Mouse (Mus musculus): ENCODE measurements around the gene Nfia. TPM values are rescaled to one million over a fixed set of nuclear protein-coding genes. Genes with fewer than 3 reads are reported as not detected.

Nfia gene
- polyA plus RNA-seq, 1 experiment from 2014 or later: 21.3 TPM

DNA sequence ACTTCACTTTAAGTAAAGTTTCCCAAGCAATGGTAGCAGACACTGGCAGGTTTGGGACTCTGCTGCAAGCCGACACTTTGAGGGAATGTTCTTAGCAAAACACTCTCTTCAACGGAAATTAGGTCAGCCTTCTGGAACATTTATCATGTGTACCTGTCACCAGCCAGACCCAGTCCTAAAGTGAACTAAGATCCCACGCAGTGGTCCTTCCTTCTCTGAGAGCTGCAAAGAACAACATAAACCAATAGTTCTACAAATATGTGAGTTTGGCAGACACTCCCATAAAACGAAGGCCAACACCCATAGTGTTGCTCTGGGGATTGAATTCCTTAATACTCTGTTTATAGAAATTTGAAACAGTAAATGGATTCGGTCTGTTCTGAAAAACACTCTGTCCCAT is 217.9 kb downstream of the Nfia start:
- WGBS: 42% methylated on average over 5 of the region's 5 CpGs
- Histone ChIP-seq H3K4me1 (peaks cover 13% of the 10 kb centered on the region), H3K4me3 (no peak overlapping the region), H3K27ac (no peak overlapping the region), H3K27me3 (ENCODE audit: low read depth, poor library complexity, severe bottlenecking) (no peaks in the 10 kb centered on the region), H3K9me3 (replicated peaks) (no peaks in the 10 kb centered on the region), H3K36me3 (no peaks in the 10 kb centered on the region)
- DNase-seq (ENCODE audit: low spot score): no peak

DNA sequence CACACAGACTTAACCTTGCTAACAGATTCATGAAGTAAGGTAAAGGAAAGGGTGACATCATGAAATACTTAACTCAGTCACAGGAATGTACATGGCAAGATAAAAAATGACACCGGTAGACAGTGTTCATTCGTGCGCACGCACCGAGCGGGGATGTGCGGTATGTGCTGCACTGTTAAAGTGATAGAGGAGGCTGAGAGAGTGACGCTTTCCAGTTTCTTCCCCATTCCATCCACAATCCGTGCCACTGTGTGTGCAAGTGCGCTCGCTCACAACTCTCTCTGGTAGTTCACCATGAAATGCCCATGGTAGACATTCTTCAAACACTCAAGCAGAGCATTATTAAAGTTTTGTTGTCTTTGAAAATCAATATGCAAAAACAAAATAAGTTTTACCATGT is 218.9 kb downstream of the Nfia start:
- Histone ChIP-seq H3K4me3 (no peak overlapping the region), H3K27ac (no peak overlapping the region), H3K4me1 (peaks cover 13% of the 10 kb centered on the region), H3K9me3 (replicated peaks) (no peaks in the 10 kb centered on the region), H3K27me3 (ENCODE audit: low read depth, poor library complexity, severe bottlenecking) (no peaks in the 10 kb centered on the region), H3K36me3 (no peaks in the 10 kb centered on the region)
- DNase-seq (ENCODE audit: low spot score): no peak
- 87% methylated on average over 11 of the region's 11 CpGs for WGBS

DNA sequence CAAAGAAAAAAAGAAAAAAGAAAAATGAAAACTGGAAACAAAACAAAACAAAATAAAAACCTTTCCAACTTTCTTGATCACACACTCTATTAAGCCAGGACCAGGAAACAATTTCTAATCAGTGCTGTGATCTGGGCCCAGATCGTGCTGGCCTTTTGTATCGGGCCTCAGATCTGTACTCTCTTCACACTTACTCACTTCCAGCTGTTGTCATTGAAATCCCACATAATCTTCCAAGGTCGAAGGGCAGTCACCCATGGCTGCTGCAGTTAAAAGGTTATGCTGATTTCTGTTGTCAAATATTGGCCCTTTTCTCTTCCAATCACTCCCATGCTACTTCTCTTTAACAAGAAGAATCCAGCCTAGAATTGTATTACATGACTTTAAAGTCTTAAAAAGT is 219.3 kb downstream of the Nfia start:
- DNase-seq (ENCODE audit: low spot score): no peak
- no peaks in the 10 kb centered on the region for H3K36me3 ChIP-seq
- no peak overlapping the region for H3K27ac ChIP-seq
- H3K27me3 ChIP-seq (ENCODE audit: low read depth, poor library complexity, severe bottlenecking): no peaks in the 10 kb centered on the region
- H3K4me1 ChIP-seq: peaks cover 13% of the 10 kb centered on the region
- H3K4me3 ChIP-seq: no peak overlapping the region
- 42% methylated on average over 3 of the region's 3 CpGs for WGBS
- H3K9me3 ChIP-seq (replicated peaks): no peaks in the 10 kb centered on the region

DNA sequence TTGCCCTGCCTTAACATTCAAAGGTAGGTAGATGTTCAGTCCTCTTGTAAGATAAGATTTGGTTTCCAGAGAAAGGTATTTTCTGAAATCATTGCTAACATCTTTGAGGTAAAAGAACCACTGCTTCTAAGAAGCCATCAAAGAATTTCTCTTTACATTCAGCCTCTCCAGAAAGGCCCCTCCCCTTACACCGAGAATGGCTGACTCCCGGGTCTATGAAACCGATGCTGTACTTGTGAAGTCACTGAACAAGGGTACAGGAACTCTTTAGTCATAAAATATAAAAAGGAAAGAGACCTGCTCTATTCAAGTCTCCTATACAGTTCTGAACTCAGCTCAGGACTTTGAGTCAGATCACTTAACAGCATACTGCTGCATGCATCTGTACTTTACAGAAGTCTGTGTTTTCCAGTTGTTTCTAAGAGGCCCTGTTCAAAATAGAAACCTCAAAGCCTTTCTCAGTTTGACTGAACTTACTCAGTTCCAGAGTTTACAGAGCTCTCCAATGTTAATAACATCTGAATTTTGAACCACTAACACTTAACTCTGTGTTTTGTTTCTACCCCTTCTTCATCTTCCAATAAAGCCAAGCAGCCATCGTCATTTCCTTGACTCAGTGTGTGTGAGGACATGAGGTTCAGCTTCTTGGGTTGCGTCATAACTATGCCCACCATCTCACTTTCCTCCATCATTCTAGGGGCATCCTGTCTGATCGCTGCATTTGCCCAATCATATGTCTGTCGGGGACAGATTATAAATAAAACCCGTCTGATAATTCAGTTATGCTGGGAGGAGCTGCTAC is 223.6 kb downstream of the Nfia start:
- 91% methylated on average over 8 of the region's 8 CpGs for WGBS
- peak; percentile 9 for DNase-seq (ENCODE audit: low spot score)
- H3K36me3 ChIP-seq: no peaks in the 10 kb centered on the region
- no peak overlapping the region for H3K4me3 ChIP-seq
- H3K4me1 ChIP-seq: peaks cover 3% of the 10 kb centered on the region; the same call in 1 of the 2 replicates
- no peaks in the 10 kb centered on the region for H3K9me3 ChIP-seq (replicated peaks)
- H3K27me3 ChIP-seq (ENCODE audit: low read depth, poor library complexity, severe bottlenecking): no peaks in the 10 kb centered on the region
- H3K27ac ChIP-seq: no peak overlapping the region

DNA sequence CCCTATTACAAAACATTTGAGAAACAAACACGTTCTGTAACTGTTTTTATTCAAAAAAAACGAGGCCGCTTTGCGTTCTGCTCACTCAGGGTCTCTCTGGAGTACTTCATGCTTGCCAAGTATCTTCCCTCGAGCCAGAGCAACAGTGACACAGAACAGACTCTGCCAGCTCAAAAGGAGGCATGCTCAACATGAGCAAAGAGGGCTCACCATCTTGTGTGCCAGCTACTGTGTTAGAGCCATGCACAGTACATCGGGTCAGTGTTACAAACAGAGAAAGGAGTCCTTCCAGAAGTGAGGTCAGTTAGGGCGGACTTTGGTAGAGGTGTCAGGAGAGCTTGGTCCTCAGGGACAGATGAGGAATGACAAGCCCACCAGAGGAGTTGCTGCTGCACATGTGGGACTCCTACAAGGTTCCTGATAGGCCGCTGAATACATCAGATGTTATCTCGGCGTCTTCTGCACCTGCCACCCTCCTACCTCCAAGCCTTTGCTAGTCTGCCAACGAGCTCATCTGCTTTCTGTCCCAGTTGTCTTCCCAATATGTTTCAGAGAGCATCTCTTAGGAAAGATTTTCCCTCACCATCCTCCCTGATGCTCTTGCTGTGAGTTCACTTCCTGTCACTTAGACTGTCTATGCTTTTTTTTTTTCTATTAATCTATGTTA is 224.8 kb downstream of the Nfia start:
- H3K4me3 ChIP-seq: no peak overlapping the region
- no peaks in the 10 kb centered on the region for H3K4me1 ChIP-seq
- 89% methylated on average over 11 of the region's 11 CpGs for WGBS
- no peaks in the 10 kb centered on the region for H3K9me3 ChIP-seq (replicated peaks)
- 0 out of 2 replicates have a peak, but pooled peaks cover 3% of the 10 kb centered on the region for H3K27me3 ChIP-seq (ENCODE audit: low read depth, poor library complexity, severe bottlenecking)
- DNase-seq (ENCODE audit: low spot score): peak; percentile 15
- H3K27ac ChIP-seq: no peak overlapping the region
- H3K36me3 ChIP-seq: peaks cover 2% of the 10 kb centered on the region; the same call in 1 of the 2 replicates

DNA sequence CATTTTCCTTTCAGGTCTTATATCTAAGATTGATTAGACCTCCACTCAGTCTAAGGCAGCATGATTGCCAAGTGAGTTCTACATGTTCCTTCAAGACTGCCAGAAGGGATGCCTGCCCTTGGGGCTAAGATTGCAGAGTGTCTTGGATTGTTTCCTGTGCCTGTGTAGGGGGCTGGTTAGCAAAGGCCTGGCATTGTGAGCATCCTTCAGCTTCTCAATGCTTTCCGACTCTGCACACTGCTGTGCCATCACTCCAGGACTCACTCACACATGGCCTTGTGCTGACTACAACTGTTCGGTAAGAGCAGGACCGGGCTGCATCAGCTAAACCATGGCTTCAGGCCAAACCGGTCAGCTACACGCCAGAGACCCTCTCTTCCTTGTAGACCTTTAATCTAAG is 229.7 kb downstream of the Nfia start:
- Histone ChIP-seq H3K27ac (0 out of 2 replicates have a peak overlapping the region, but pooled peaks have one; percentile 25), H3K4me3 (no peak overlapping the region), H3K27me3 (ENCODE audit: low read depth, poor library complexity, severe bottlenecking) (peaks cover 6% of the 10 kb centered on the region; the same call in 1 of the 2 replicates)

DNA sequence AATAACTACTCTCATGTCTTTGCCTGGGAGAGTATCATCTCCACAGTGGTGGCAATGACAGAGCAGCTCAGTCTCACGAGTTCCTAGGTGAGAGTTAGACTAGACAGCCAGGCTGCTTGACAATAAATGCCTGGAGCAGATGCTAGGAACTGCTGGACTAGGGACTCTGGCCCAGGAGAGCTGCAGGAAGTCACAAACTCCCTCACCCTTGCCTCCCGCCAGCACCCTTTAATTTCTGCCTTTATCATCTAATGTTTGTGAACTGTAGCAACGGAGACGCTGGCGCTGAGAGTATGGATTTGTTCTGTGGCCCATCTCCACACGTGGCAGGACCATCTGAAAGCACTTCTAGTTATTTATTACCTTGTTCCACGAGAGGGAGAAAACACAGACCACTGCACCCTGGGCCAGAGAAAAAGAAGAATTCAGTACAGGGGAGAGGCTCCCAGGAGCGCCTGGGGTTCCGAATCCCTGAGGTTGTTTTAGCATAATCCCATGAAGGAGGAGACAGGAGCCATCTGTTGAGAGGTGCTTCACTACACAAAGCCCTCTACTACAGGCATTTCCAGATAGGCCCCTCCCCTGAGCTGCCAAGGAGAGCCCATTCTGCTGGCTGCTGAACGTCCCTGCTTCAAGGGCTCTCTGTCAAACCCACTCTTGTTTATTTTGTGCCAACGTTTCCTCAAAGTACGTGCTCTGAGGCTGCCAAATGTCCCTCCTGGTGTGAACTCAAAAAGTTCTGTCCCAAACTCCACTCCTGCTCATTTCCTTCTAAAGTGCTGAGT is 231.0 kb downstream of the Nfia start:
- DNase-seq (ENCODE audit: low spot score): peak; percentile 36
- Histone ChIP-seq H3K4me3 (no peak overlapping the region), H3K27me3 (ENCODE audit: low read depth, poor library complexity, severe bottlenecking) (peaks cover 13% of the 10 kb centered on the region), H3K27ac (peak overlapping the region; percentile 72), H3K9me3 (replicated peaks) (no peaks in the 10 kb centered on the region), H3K4me1 (peaks cover 22% of the 10 kb centered on the region), H3K36me3 (peaks cover 4% of the 10 kb centered on the region; the same call in 1 of the 2 replicates)
- 22% methylated on average over 12 of the region's 12 CpGs for WGBS

More for the DNA sequence above, 229.7 kb downstream of the Nfia start:
- DNase-seq (ENCODE audit: low spot score): peak; percentile 23
- Histone ChIP-seq H3K4me1 (peaks cover 21% of the 10 kb centered on the region), H3K36me3 (peaks cover 4% of the 10 kb centered on the region; the same call in 1 of the 2 replicates), H3K9me3 (replicated peaks) (no peaks in the 10 kb centered on the region)
- 95% methylated on average over 5 of the region's 5 CpGs for WGBS

DNA sequence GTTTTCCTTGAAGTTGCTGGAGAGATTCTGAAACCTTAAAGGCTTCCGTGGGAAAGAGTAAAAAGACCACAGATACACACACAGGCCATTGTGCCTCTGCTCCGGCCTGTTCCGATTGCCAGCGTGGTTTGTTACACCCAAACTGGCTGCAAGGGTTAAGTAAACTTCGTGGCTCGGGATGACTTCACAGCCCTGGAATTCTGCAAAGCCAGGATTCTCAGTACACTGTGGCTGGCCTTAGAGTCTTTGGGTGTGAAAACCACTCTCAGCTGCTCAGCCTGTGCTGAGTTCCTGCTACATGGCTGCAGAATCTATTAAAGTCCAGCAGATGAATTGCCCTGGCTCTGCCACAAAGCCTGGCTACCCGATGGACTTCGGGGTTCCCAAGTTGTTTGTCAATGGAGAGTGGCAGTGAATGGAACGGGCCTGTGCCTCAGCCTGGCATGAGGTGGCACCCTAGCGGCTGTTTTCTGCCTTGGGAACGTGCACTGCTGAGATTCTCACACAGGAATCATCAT is 231.6 kb downstream of the Nfia start:
- Histone ChIP-seq H3K4me1 (peaks cover 28% of the 10 kb centered on the region), H3K36me3 (peaks cover 4% of the 10 kb centered on the region; the same call in 1 of the 2 replicates), H3K4me3 (no peak overlapping the region), H3K9me3 (replicated peaks) (no peaks in the 10 kb centered on the region), H3K27me3 (ENCODE audit: low read depth, poor library complexity, severe bottlenecking) (peaks cover 13% of the 10 kb centered on the region), H3K27ac (peak overlapping the region; percentile 72; the same call in 1 of the 2 replicates)
- WGBS: 15% methylated on average over 11 of the region's 11 CpGs
- peak; percentile 57 for DNase-seq (ENCODE audit: low spot score)

DNA sequence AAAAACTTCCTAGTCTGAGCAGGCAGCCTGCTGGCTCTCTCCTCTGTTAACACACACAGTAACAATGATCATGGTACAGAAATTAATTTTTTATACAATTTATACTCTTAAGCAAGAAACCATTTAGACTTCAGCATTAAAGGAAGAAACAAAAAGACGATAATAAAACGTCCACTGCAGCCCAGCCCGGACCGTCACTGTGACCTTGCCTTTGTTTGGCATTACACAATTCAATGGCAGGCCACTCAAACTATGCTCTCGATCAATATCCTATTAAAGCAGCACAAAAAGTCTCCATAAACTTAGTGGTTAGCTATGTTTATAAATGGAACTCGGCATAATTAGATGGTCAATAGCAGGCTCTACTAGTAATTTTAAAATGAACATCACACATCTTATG is 232.5 kb downstream of the Nfia start:
- no peak for DNase-seq (ENCODE audit: low spot score)
- peak overlapping the region; percentile 72; the same call in 1 of the 2 replicates for H3K27ac ChIP-seq
- peaks cover 4% of the 10 kb centered on the region; the same call in 1 of the 2 replicates for H3K36me3 ChIP-seq
- WGBS: 92% methylated on average over 6 of the region's 6 CpGs
- no peaks in the 10 kb centered on the region for H3K9me3 ChIP-seq (replicated peaks)
- peaks cover 34% of the 10 kb centered on the region for H3K4me1 ChIP-seq
- peaks cover 13% of the 10 kb centered on the region for H3K27me3 ChIP-seq (ENCODE audit: low read depth, poor library complexity, severe bottlenecking)
- no peak overlapping the region for H3K4me3 ChIP-seq

DNA sequence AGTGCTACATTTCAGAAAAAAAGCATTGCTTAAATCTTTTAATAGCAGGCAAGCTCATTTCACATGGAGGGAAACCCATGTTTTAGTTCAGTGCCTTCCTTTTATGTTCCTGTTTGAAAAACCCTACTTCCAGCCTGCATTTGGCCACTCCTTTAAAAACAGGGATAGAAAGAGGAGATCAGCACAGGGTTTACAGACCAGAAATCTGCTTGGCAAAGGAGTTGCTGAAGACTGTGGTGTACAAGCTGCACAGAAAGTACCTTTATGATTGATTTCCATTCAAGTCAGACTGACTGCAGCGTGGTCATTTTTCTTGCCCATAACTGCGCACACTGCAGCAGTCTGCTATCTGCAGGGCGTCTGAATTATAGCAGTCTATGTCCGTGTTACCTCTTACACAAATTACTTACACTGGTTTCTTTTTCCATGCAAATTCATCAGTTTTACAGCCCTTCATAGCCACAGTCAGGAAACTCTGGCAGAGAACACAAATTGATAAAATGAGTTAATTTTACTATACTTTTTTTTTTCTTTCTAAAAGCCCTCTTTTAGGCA is 236.4 kb downstream of the Nfia start:
- no peak for DNase-seq (ENCODE audit: low spot score)
- no peaks in the 10 kb centered on the region for H3K36me3 ChIP-seq
- H3K4me1 ChIP-seq: peaks cover 22% of the 10 kb centered on the region
- 69% methylated on average over 4 of the region's 4 CpGs for WGBS
- no peak overlapping the region for H3K4me3 ChIP-seq
- H3K9me3 ChIP-seq (replicated peaks): no peaks in the 10 kb centered on the region
- peaks cover 8% of the 10 kb centered on the region for H3K27me3 ChIP-seq (ENCODE audit: low read depth, poor library complexity, severe bottlenecking)
- no peak overlapping the region for H3K27ac ChIP-seq

DNA sequence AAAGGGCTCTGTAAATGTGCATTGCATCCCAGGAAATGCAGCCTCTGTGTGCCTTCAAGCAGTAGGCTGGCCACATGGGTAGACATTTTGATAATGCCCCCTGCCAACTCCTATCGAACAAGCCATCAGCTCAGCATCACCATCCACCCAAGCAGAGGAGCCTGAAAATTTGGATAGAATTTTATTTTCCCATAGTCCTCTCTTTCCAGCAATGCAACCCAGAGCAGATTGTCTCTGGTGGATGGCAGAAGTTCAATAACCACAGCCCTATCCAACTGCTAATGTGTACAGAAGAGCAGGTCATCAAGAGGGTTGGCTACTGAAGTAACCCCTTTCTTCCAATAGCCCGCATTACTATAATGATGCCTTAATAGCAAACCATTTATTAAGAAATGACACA is 237.4 kb downstream of the Nfia start:
- no peaks in the 10 kb centered on the region for H3K9me3 ChIP-seq (replicated peaks)
- H3K4me1 ChIP-seq: peaks cover 13% of the 10 kb centered on the region
- WGBS: 86% methylated on average over 2 of the region's 2 CpGs
- peaks cover 8% of the 10 kb centered on the region for H3K27me3 ChIP-seq (ENCODE audit: low read depth, poor library complexity, severe bottlenecking)
- no peak for DNase-seq (ENCODE audit: low spot score)
- no peak overlapping the region for H3K4me3 ChIP-seq
- H3K36me3 ChIP-seq: peaks cover 7% of the 10 kb centered on the region; the same call in 1 of the 2 replicates
- no peak overlapping the region for H3K27ac ChIP-seq

DNA sequence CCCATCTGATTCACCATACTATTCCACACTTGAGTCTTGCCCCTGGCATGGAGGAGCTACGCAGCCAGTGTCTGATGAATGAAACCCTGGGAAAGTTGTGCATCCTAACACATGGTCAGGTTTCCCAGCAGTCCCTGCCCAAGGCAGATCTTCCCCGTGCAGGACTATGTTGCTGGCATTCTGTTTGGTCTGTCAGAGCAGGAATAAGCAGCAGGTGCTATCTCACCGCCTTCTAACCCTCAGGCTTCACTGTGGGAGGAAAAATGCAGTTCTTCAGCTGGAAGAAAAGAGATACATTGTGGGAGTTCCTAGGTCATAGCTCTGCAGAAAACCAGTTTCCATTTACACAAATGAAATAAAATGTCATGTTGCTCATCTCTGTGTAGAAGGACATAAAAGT is 247.3 kb downstream of the Nfia start:
- Histone ChIP-seq H3K27me3 (ENCODE audit: low read depth, poor library complexity, severe bottlenecking) (no peaks in the 10 kb centered on the region), H3K27ac (no peak overlapping the region), H3K4me1 (peaks cover 8% of the 10 kb centered on the region; the same call in 1 of the 2 replicates), H3K4me3 (no peak overlapping the region), H3K9me3 (replicated peaks) (no peaks in the 10 kb centered on the region), H3K36me3 (peaks cover 22% of the 10 kb centered on the region; the same call in 1 of the 2 replicates)
- WGBS: 82% methylated on average over 3 of the region's 3 CpGs
- no peak for DNase-seq (ENCODE audit: low spot score)
